Mouse (Mus musculus) heart, postnatal 0 days (tissue): ENCODE results near the gene Olfr303. TPM values are rescaled to one million over a fixed set of nuclear protein-coding genes. Genes with fewer than 3 reads are reported as not detected.
"Not testable (repeated sequence)": the region's sequence is repeated elsewhere in the genome, so short reads cannot be mapped to it uniquely, and the experiment has no call there.

ENCODE experiments used
- ATAC-seq: fragments of 200-750 bp; cut with Nextera tagmentation; 2 replicates; pipeline ENCODE4 v1.8.0; 2017; ENCODE audit warnings: low read depth, moderate number of reproducible peaks, moderate library complexity; ENCODE audit not compliant: insufficient read depth
- DNase-seq: peaks from one replicate; pipeline ENCODE4 v3.0.0-alpha.2; 2016; ENCODE audit warnings: low spot score
- H3K27ac ChIP-seq: fragments of 300-500 bp; sonication (generic); 2 replicates; pipeline ENCODE4 v1.5.1; 2014; ENCODE audit warnings: low read depth, mild to moderate bottlenecking
- H3K27me3 ChIP-seq: fragments of 300-500 bp; sonication (generic); 2 replicates; pipeline ENCODE4 v1.6.1; 2014; ENCODE audit warnings: low read length, mixed read lengths; ENCODE audit not compliant: control insufficient read depth, insufficient read depth
- H3K36me3 ChIP-seq: fragments of 300-500 bp; sonication (generic); replicated peaks from 2 replicates; pipeline ENCODE4 v1.6.1; 2014; ENCODE audit warnings: low read length, mixed read lengths; ENCODE audit not compliant: control insufficient read depth, insufficient read depth
- H3K4me1 ChIP-seq: fragments of 300-500 bp; sonication (generic); 2 replicates; pipeline ENCODE4 v1.6.1; 2014; ENCODE audit warnings: antibody characterized with exemption; ENCODE audit not compliant: control insufficient read depth, insufficient read depth
- H3K4me2 ChIP-seq: fragments of 300-500 bp; sonication (generic); 2 replicates; pipeline ENCODE4 v1.6.1; 2014; ENCODE audit warnings: low read depth, mild to moderate bottlenecking, low read length, moderate library complexity
- H3K4me3 ChIP-seq: fragments of 300-500 bp; sonication (generic); 2 replicates; pipeline ENCODE4 v1.5.1; 2014; ENCODE audit warnings: low read depth, low read length
- H3K9ac ChIP-seq: fragments of 300-500 bp; sonication (generic); replicated peaks from 2 replicates; pipeline ENCODE4 v1.6.1; 2014; ENCODE audit warnings: low read depth, low read length, mixed read lengths
- H3K9me3 ChIP-seq: fragments of 300-500 bp; sonication (generic); replicated peaks from 2 replicates; pipeline ENCODE4 v1.6.1; 2016; ENCODE audit warnings: low read length; ENCODE audit not compliant: control insufficient read depth
- CTCF ChIP-seq: IDR thresholded peaks from 2 replicates; pipeline ENCODE4 v1.5.1; 2016; ENCODE audit warnings: antibody characterized with exemption, control low read depth, low read depth
- EP300 ChIP-seq: IDR thresholded peaks from 2 replicates; pipeline ENCODE4 v1.6.1; 2016; ENCODE audit warnings: antibody characterized with exemption, low read depth
- WGBS: fragments of 180-500 bp; shearing (Covaris S2); extraction: QIAGEN DNeasy Blood & Tissue Kit; methylation state at CpG from one replicate; pipeline ENCODE4 v1.1.7; 2014; 5-methylcytosine and 5-hydroxymethylcytosine counted together
- polyA plus RNA-seq: library from polyadenylated mRNA; unstranded; fragments of >200 nt; fragmentation: Nextera tagmentation; extraction: Ambion mirVana; gene quantifications from 2 replicates; pipeline ENCODE4 v1.2.1, GENCODE M21; 2015
- total RNA-seq: library from RNA; depleted of rRNA; stranded (reverse); fragments of >200 nt; gene quantifications from 2 replicates; pipeline ENCODE4 v1.2.3, GENCODE M21; 2014; ENCODE audit warnings: low replicate concordance; rRNA removed

Gene Olfr303
- total RNA-seq (not detected in 2 replicates), polyA plus RNA-seq (not detected in 2 replicates)

DNA sequence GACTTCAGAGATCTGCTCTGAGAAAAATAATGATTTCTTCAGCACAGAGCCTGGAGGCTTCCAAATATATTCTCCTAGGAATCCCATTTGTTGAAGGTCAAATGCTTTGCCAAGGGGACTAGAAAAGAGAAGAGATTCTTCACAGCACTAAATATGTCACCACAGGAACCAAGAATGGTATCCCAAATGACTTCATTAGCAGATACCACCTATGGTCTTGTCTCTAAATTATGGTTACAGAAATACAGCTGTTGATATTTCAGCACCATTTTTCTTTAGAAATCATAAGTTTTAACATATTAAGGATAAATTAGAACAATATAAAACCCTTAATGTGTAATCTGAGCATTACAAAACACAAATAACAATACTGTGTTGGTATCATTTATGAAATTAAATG, at the start of gene Olfr303:
Gene Olfr303, minus strand, starts transcription at position 101 of the 400 bp plus-strand sequence.
- Histone ChIP-seq H3K4me1 (no peaks in the 10 kb centered on the region), H3K27me3 (no peaks in the 10 kb centered on the region), H3K4me2 (no peak within 1 kb of the TSS), H3K9ac (no peak within 1 kb of the TSS), H3K9me3 (no peaks in the 10 kb centered on the region), H3K36me3 (no peaks in the 10 kb centered on the region), H3K27ac (no peak within 1 kb of the TSS), H3K4me3 (no peak within 1 kb of the TSS)
- no peak for ATAC-seq
- no peak for TF ChIP-seq EP300
- no peak for DNase-seq

GRCm38 (mm10) chr7:86403546-86403945, 6.0 kb upstream of the Olfr303 start, which contains the start of gene Olfr301:
Gene Olfr301, plus strand, starts transcription at chr7:86403846.
- H3K4me3 ChIP-seq: no peak within 1 kb of the TSS
- 75% methylated on average over 2 of the region's 2 CpGs for WGBS
- H3K4me2 ChIP-seq: no peak within 1 kb of the TSS
- no peak for TF ChIP-seq CTCF
- no peak for TF ChIP-seq EP300
- no peaks in the 10 kb centered on the region for H3K36me3 ChIP-seq
- H3K27ac ChIP-seq: no peak within 1 kb of the TSS
- no peaks in the 10 kb centered on the region for H3K4me1 ChIP-seq
- H3K9me3 ChIP-seq: no peaks in the 10 kb centered on the region
- no peaks in the 10 kb centered on the region for H3K27me3 ChIP-seq
- no peak for DNase-seq
- ATAC-seq: no peak
- no peak within 1 kb of the TSS for H3K9ac ChIP-seq

- TF ChIP-seq CTCF (no peak), EP300 (no peak)
- ATAC-seq: no peak
- no peak for DNase-seq
- Histone ChIP-seq H3K4me1 (no peaks in the 10 kb centered on the region), H3K27ac (no peak within 1 kb of the TSS), H3K4me3 (no peak within 1 kb of the TSS), H3K36me3 (no peaks in the 10 kb centered on the region), H3K4me2 (no peak within 1 kb of the TSS), H3K27me3 (no peaks in the 10 kb centered on the region), H3K9me3 (no peaks in the 10 kb centered on the region), H3K9ac (no peak within 1 kb of the TSS)
- 22% methylated on average over 1 of the region's 1 CpGs for WGBS
Observed at GRCm38 (mm10) chr7:86386558-86386957, 11.0 kb downstream of the Olfr303 start, which contains the start of gene Olfr304. Gene Olfr304, minus strand, starts transcription at chr7:86386658.

DNA sequence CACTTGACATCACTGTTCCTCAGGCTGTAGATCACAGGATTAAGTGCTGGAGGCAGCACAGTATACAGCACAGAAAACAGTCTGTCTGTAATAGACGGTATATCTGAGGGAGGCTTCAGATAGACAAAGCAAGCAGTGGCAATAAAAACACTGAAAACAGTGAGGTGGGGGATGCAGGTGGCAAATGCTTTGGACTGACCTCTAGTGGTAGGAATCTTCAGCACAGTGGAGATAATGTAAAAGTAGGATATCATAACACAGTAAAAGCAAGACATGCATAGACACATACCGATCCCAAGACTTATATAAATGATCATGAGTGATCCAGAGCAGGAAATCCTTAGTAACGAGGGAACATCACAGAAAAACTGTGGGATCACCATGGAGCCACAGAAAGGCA, 11.8 kb downstream of the Olfr303 start:
- 61% methylated on average over 3 of the region's 3 CpGs for WGBS
- Histone ChIP-seq H3K9ac (no peak overlapping the region), H3K9me3 (no peaks in the 10 kb centered on the region), H3K4me2 (no peak overlapping the region), H3K36me3 (no peaks in the 10 kb centered on the region), H3K4me3 (no peak overlapping the region), H3K4me1 (no peaks in the 10 kb centered on the region), H3K27me3 (no peaks in the 10 kb centered on the region), H3K27ac (no peak overlapping the region)
- DNase-seq (no peak), ATAC-seq (no peak)
- no peak for TF ChIP-seq EP300
- TF ChIP-seq CTCF: no peak

DNA sequence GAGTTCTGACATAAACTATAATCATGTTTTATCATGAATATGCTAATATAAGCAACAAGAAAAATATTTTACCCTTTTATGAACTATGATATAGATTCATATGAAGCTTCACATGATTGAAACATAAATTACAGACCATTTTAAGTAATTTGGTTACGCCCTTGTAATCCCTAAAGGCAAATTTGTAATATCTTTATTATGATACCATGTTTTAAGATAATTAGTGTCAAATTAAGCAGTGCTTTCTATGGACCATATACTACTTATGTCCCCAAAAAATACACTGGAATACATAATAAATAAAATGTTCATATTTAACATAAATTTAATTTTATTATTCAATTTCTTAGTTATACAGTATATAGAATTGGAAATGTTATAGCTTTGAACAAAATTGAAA, 30.8 kb downstream of the Olfr303 start, which contains the start of gene Olfr305:
Gene Olfr305, minus strand, starts transcription at position 101 of the 400 bp plus-strand sequence.
- Histone ChIP-seq H3K9ac (no peak within 1 kb of the TSS), H3K36me3 (no peaks in the 10 kb centered on the region), H3K4me2 (no peak within 1 kb of the TSS), H3K9me3 (no peaks in the 10 kb centered on the region), H3K27me3 (no peaks in the 10 kb centered on the region), H3K4me3 (no peak within 1 kb of the TSS), H3K27ac (no peak within 1 kb of the TSS), H3K4me1 (no peaks in the 10 kb centered on the region)
- no peak for DNase-seq
- TF ChIP-seq EP300 (no peak), CTCF (no peak)
- WGBS: 71% methylated on average over 1 of the region's 1 CpGs
- ATAC-seq: no peak

- H3K4me1 ChIP-seq, H3K4me3 ChIP-seq, H3K4me2 ChIP-seq, H3K27me3 ChIP-seq, DNase-seq, H3K9me3 ChIP-seq, H3K36me3 ChIP-seq, ATAC-seq, H3K9ac ChIP-seq, H3K27ac ChIP-seq: not testable (repeated sequence)
- 81% methylated on average over 9 of the region's 9 CpGs for WGBS
Observed at GRCm38 (mm10) chr7:86346296-86346695, 51.3 kb downstream of the Olfr303 start.
